Mouse (Mus musculus): ENCODE results near the gene Tead3. TPM values are rescaled to one million over a fixed set of nuclear protein-coding genes. Genes with fewer than 3 reads are reported as not detected.
"Not testable (repeated sequence)": the region's sequence is repeated elsewhere in the genome, so short reads cannot be mapped to it uniquely, and the experiment has no call there.

Tead3 gene
- polyA plus RNA-seq, 1 experiment: 58.5 TPM

- Histone ChIP-seq H3K4me3 (ENCODE audit: insufficient read depth, low read length) (no peak overlapping the region), H3K27ac (ENCODE audit: insufficient read depth, low read length) (peak overlapping the region; percentile 83; the same call in 1 of the 2 replicates), H3K4me1 (ENCODE audit: control insufficient read depth, insufficient read depth, low read length) (peaks cover 7% of the 10 kb centered on the region)
- TF ChIP-seq POLR2A (IDR thresholded peaks at IDR 0.05; ENCODE audit: low read depth, low read length): no peak
Measured at GRCm38 (mm10) chr17:28326951-28327350, 23.7 kb downstream of the Tead3 start.

GRCm38 (mm10) chr17:28325751-28326150, 24.9 kb downstream of the Tead3 start:
- TF ChIP-seq POLR2A (IDR thresholded peaks at IDR 0.05; ENCODE audit: low read depth, low read length): no peak
- TF ChIP-seq CTCF (IDR thresholded peaks at IDR 0.05; ENCODE audit: borderline replicate concordance, insufficient read depth, low read length): no peak
- Histone ChIP-seq H3K4me1 (ENCODE audit: control insufficient read depth, insufficient read depth, low read length) (peaks cover 7% of the 10 kb centered on the region), H3K27ac (ENCODE audit: insufficient read depth, low read length) (no peak overlapping the region), H3K4me3 (ENCODE audit: insufficient read depth, low read length) (no peak overlapping the region)

- H3K4me1 ChIP-seq (ENCODE audit: control insufficient read depth, insufficient read depth, low read length); H3K4me3 ChIP-seq (ENCODE audit: insufficient read depth, low read length); H3K27ac ChIP-seq (ENCODE audit: insufficient read depth, low read length): not testable (repeated sequence)
Measured at GRCm38 (mm10) chr17:28324416-28324815, 26.2 kb downstream of the Tead3 start.

GRCm38 (mm10) chr17:28323786-28324185, 26.8 kb downstream of the Tead3 start:
- no peak overlapping the region for H3K27ac ChIP-seq (ENCODE audit: insufficient read depth, low read length)

GRCm38 (mm10) chr17:28321700-28322099, 28.9 kb downstream of the Tead3 start:
- H3K27ac ChIP-seq (ENCODE audit: insufficient read depth, low read length): no peak overlapping the region
- H3K4me1 ChIP-seq (ENCODE audit: control insufficient read depth, insufficient read depth, low read length): no peaks in the 10 kb centered on the region
- H3K4me3 ChIP-seq (ENCODE audit: insufficient read depth, low read length): no peak overlapping the region
- TF ChIP-seq POLR2A (IDR thresholded peaks at IDR 0.05; ENCODE audit: low read depth, low read length) (no peak), CTCF (IDR thresholded peaks at IDR 0.05; ENCODE audit: borderline replicate concordance, insufficient read depth, low read length) (no peak)

More at GRCm38 (mm10) chr17:28323786-28324185, 26.8 kb downstream of the Tead3 start:
- H3K4me3 ChIP-seq (ENCODE audit: insufficient read depth, low read length): no peak overlapping the region
- TF ChIP-seq POLR2A (IDR thresholded peaks at IDR 0.05; ENCODE audit: low read depth, low read length) (no peak), CTCF (IDR thresholded peaks at IDR 0.05; ENCODE audit: borderline replicate concordance, insufficient read depth, low read length) (no peak)
- H3K4me1 ChIP-seq (ENCODE audit: control insufficient read depth, insufficient read depth, low read length): peaks cover 7% of the 10 kb centered on the region

- Histone ChIP-seq H3K27ac (ENCODE audit: insufficient read depth, low read length) (no peak overlapping the region), H3K4me3 (ENCODE audit: insufficient read depth, low read length) (no peak overlapping the region)
- no peak for TF ChIP-seq POLR2A (IDR thresholded peaks at IDR 0.05; ENCODE audit: low read depth, low read length)
- TF ChIP-seq CTCF (IDR thresholded peaks at IDR 0.05; ENCODE audit: borderline replicate concordance, insufficient read depth, low read length): no peak
Measured at GRCm38 (mm10) chr17:28317725-28318124, 32.9 kb downstream of the Tead3 start.

GRCm38 (mm10) chr17:28317091-28317490, 33.5 kb downstream of the Tead3 start:
- TF ChIP-seq CTCF (IDR thresholded peaks at IDR 0.05; ENCODE audit: borderline replicate concordance, insufficient read depth, low read length) (no peak), POLR2A (IDR thresholded peaks at IDR 0.05; ENCODE audit: low read depth, low read length) (no peak)
- no peak overlapping the region for H3K27ac ChIP-seq (ENCODE audit: insufficient read depth, low read length)
- no peak overlapping the region for H3K4me3 ChIP-seq (ENCODE audit: insufficient read depth, low read length)
- H3K4me1 ChIP-seq (ENCODE audit: control insufficient read depth, insufficient read depth, low read length): 0 out of 2 replicates have a peak, but pooled peaks cover 4% of the 10 kb centered on the region

More at GRCm38 (mm10) chr17:28317725-28318124, 32.9 kb downstream of the Tead3 start:
- 0 out of 2 replicates have a peak, but pooled peaks cover 4% of the 10 kb centered on the region for H3K4me1 ChIP-seq (ENCODE audit: control insufficient read depth, insufficient read depth, low read length)

- 0 out of 2 replicates have a peak, but pooled peaks cover 4% of the 10 kb centered on the region for H3K4me1 ChIP-seq (ENCODE audit: control insufficient read depth, insufficient read depth, low read length)
- H3K27ac ChIP-seq (ENCODE audit: insufficient read depth, low read length): no peak overlapping the region
- no peak overlapping the region for H3K4me3 ChIP-seq (ENCODE audit: insufficient read depth, low read length)
- no peak for TF ChIP-seq POLR2A (IDR thresholded peaks at IDR 0.05; ENCODE audit: low read depth, low read length)
- no peak; the same call in 1 of the 2 replicates for TF ChIP-seq CTCF (IDR thresholded peaks at IDR 0.05; ENCODE audit: borderline replicate concordance, insufficient read depth, low read length)
Measured at GRCm38 (mm10) chr17:28316476-28316875, 34.1 kb downstream of the Tead3 start.

- no peak overlapping the region for H3K4me3 ChIP-seq (ENCODE audit: insufficient read depth, low read length)
- no peak overlapping the region for H3K27ac ChIP-seq (ENCODE audit: insufficient read depth, low read length)
- no peak for TF ChIP-seq POLR2A (IDR thresholded peaks at IDR 0.05; ENCODE audit: low read depth, low read length)
- TF ChIP-seq CTCF (IDR thresholded peaks at IDR 0.05; ENCODE audit: borderline replicate concordance, insufficient read depth, low read length): no peak
- 0 out of 2 replicates have a peak, but pooled peaks cover 4% of the 10 kb centered on the region for H3K4me1 ChIP-seq (ENCODE audit: control insufficient read depth, insufficient read depth, low read length)
Measured at GRCm38 (mm10) chr17:28315611-28316160, 34.9 kb downstream of the Tead3 start.

GRCm38 (mm10) chr17:28313880-28314225, 36.8 kb downstream of the Tead3 start:
- TF ChIP-seq CTCF (IDR thresholded peaks at IDR 0.05; ENCODE audit: borderline replicate concordance, insufficient read depth, low read length) (no peak), POLR2A (IDR thresholded peaks at IDR 0.05; ENCODE audit: low read depth, low read length) (no peak)
- Histone ChIP-seq H3K27ac (ENCODE audit: insufficient read depth, low read length) (no peak overlapping the region), H3K4me3 (ENCODE audit: insufficient read depth, low read length) (peak overlapping the region; percentile 68), H3K4me1 (ENCODE audit: control insufficient read depth, insufficient read depth, low read length) (0 out of 2 replicates have a peak, but pooled peaks cover 4% of the 10 kb centered on the region)

All from embryonic fibroblast, embryonic 13.5 days (primary cell).